Mouse (Mus musculus) liver, adult (tissue): Measurements from ENCODE around the gene Atp2b4.
A peak's percentile ranks its signal among the peaks of the same experiment; 100 is the strongest.

Source experiments
- GATA4 ChIP-seq: IDR thresholded peaks from 2 replicates; pipeline ENCODE4 v1.6.1; 2014; ENCODE audit warnings: mild to moderate bottlenecking, low read length; ENCODE audit not compliant: insufficient replicate concordance

Gene Atp2b4

GRCm38 (mm10) chr1:133694301-133694700 is 106.5 kb downstream of the Atp2b4 start:
- peak; percentile 20; the same call in 1 of the 2 replicates for TF ChIP-seq GATA4

GRCm38 (mm10) chr1:133693536-133694114 is 107.2 kb downstream of the Atp2b4 start:
- no peak for TF ChIP-seq GATA4

- no peak for TF ChIP-seq GATA4
Measured at GRCm38 (mm10) chr1:133692195-133692594, 108.6 kb downstream of the Atp2b4 start.

GRCm38 (mm10) chr1:133691046-133691445 is 109.8 kb downstream of the Atp2b4 start:
- TF ChIP-seq GATA4: no peak

- TF ChIP-seq GATA4: no peak
Measured at GRCm38 (mm10) chr1:133689897-133690296, 110.9 kb downstream of the Atp2b4 start, which contains the start of gene Lax1. Gene Lax1 (minus strand): TSS chr1:133690108.

GRCm38 (mm10) chr1:133688301-133688700 is 112.5 kb downstream of the Atp2b4 start:
- TF ChIP-seq GATA4: no peak

GRCm38 (mm10) chr1:133685749-133686519 is 114.9 kb downstream of the Atp2b4 start:
- no peak for TF ChIP-seq GATA4

- no peak for TF ChIP-seq GATA4
Measured at GRCm38 (mm10) chr1:133671801-133672200, 129.0 kb downstream of the Atp2b4 start.

GRCm38 (mm10) chr1:133671266-133671665 is 129.6 kb downstream of the Atp2b4 start:
- TF ChIP-seq GATA4: no peak

GRCm38 (mm10) chr1:133670776-133671175 is 130.1 kb downstream of the Atp2b4 start:
- no peak for TF ChIP-seq GATA4

GRCm38 (mm10) chr1:133670190-133670589 is 130.7 kb downstream of the Atp2b4 start:
- TF ChIP-seq GATA4: no peak

- TF ChIP-seq GATA4: no peak
Measured at GRCm38 (mm10) chr1:133668618-133669017, 132.2 kb downstream of the Atp2b4 start.

GRCm38 (mm10) chr1:133667721-133668120 is 133.1 kb downstream of the Atp2b4 start:
- TF ChIP-seq GATA4: no peak

- no peak for TF ChIP-seq GATA4
Measured at GRCm38 (mm10) chr1:133664203-133664970, 136.5 kb downstream of the Atp2b4 start.

GRCm38 (mm10) chr1:133663427-133663826 is 137.4 kb downstream of the Atp2b4 start:
- no peak for TF ChIP-seq GATA4

GRCm38 (mm10) chr1:133662941-133663340 is 137.9 kb downstream of the Atp2b4 start:
- no peak for TF ChIP-seq GATA4
